Mouse (Mus musculus): ENCODE measurements at regions not wholly inside any gene's neighbourhood (a gene's known extent, or its start where the extent isn't known, plus 50 kb on each side); places are given as distances from the start of the nearest gene placed in this dataset.

DNA sequence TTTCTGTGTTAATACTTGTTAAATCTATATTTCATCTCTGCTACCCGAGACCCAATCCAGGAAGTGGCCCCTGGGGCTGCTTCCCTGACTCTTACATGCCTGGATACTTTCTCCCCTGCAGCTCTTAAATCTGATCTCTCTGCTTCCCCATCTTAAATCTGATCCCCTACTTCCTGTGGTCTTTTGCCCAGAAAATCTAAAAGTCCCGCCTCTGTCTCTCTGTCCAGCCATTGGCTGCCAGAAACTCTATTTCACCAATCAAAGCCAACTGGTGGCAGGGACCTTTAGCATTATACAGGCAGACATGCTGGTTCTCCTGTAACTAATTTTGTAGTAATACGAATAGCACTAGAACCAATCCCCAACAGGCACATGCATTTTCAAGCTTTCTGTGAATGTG lies 59.0 kb upstream of the Ccdc91 start:
- no peak overlapping the region for H3K4me3 ChIP-seq (replicated peaks)
- no peak overlapping the region for H3K27ac ChIP-seq
- 53% methylated on average over 3 of the region's 3 CpGs for WGBS
- H3K9ac ChIP-seq: no peak overlapping the region
- H3K9me3 ChIP-seq (replicated peaks): no peaks in the 10 kb centered on the region
- H3K36me3 ChIP-seq: no peaks in the 10 kb centered on the region
- ATAC-seq (replicated peaks; ENCODE audit: low FRiP score): no peak
- H3K4me1 ChIP-seq: peaks cover 4% of the 10 kb centered on the region; the same call in 1 of the 2 replicates
- no peaks in the 10 kb centered on the region for H3K27me3 ChIP-seq
- H3K4me2 ChIP-seq: no peak overlapping the region

GRCm38 (mm10) chr6:147413713-147414112 lies 61.9 kb upstream of the Ccdc91 start:
- H3K27ac ChIP-seq: no peak overlapping the region
- no peak overlapping the region for H3K4me2 ChIP-seq
- 92% methylated on average over 3 of the region's 3 CpGs for WGBS
- ATAC-seq (replicated peaks; ENCODE audit: low FRiP score): no peak
- no peak overlapping the region for H3K9ac ChIP-seq
- H3K9me3 ChIP-seq (replicated peaks): no peaks in the 10 kb centered on the region
- no peak overlapping the region for H3K4me3 ChIP-seq (replicated peaks)
- H3K36me3 ChIP-seq: no peaks in the 10 kb centered on the region
- H3K27me3 ChIP-seq: no peaks in the 10 kb centered on the region
- H3K4me1 ChIP-seq: peaks cover 4% of the 10 kb centered on the region; the same call in 1 of the 2 replicates

- Histone ChIP-seq H3K9me3 (replicated peaks) (no peaks in the 10 kb centered on the region), H3K27me3 (no peaks in the 10 kb centered on the region), H3K9ac (no peak overlapping the region), H3K27ac (no peak overlapping the region), H3K4me1 (no peaks in the 10 kb centered on the region), H3K36me3 (no peaks in the 10 kb centered on the region), H3K4me2 (no peak overlapping the region), H3K4me3 (replicated peaks) (no peak overlapping the region)
- no peak for ATAC-seq (replicated peaks; ENCODE audit: low FRiP score)
- 90% methylated on average over 6 of the region's 6 CpGs for WGBS
Observed at GRCm38 (mm10) chr6:147397984-147398383, 77.6 kb upstream of the Ccdc91 start.

DNA sequence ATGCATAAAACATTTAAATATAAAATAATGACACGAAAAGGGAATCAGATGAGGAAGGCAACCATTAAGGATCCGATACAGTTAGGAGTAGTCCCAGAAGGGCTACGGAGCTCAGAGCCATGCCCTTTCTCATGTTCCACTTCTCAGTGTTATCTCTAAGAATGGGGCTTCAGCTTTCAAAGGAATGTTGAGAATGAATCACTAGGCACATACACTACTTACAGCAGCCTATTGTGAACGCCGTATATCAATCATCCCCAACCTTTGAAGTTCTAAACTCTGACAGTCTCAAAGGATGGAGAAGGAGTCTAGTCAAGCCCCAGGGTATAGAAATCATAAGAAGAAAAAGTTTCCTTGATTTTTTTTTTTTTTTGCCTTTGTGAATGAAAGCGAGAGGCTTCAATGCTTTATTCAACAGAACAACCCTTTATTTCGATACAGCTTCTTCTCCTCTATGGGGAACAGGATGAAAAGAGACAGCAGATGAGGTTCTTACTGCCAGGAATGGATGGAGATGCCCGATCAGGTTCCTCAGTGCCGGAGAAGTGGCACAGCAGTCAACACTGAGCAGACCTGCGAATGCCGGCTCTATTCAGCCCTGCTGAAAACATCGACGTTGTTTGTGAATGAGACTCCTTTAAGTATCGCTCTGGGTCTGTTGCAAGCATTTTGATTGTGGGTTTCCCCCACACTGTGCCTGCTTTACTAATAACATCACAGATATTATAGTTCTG lies 84.0 kb upstream of the Ccdc91 start:
- Histone ChIP-seq H3K9ac (no peak overlapping the region), H3K4me1 (peaks cover 29% of the 10 kb centered on the region), H3K4me2 (no peak overlapping the region), H3K9me3 (replicated peaks) (no peaks in the 10 kb centered on the region), H3K4me3 (replicated peaks) (no peak overlapping the region), H3K27ac (no peak overlapping the region), H3K27me3 (no peaks in the 10 kb centered on the region), H3K36me3 (no peaks in the 10 kb centered on the region)
- no peak for ATAC-seq (replicated peaks; ENCODE audit: low FRiP score)
- 59% methylated on average over 14 of the region's 14 CpGs for WGBS

- WGBS: 48% methylated on average over 5 of the region's 5 CpGs
- peak; percentile 66; the same call in 1 of the 2 replicates for ATAC-seq (replicated peaks; ENCODE audit: low FRiP score)
- Histone ChIP-seq H3K27ac (no peak overlapping the region), H3K9ac (no peak overlapping the region), H3K9me3 (replicated peaks) (no peaks in the 10 kb centered on the region), H3K4me2 (no peak overlapping the region), H3K4me3 (replicated peaks) (no peak overlapping the region), H3K27me3 (no peaks in the 10 kb centered on the region), H3K4me1 (peaks cover 29% of the 10 kb centered on the region), H3K36me3 (no peaks in the 10 kb centered on the region)
Observed at GRCm38 (mm10) chr6:147390499-147390898, 85.1 kb upstream of the Ccdc91 start.

DNA sequence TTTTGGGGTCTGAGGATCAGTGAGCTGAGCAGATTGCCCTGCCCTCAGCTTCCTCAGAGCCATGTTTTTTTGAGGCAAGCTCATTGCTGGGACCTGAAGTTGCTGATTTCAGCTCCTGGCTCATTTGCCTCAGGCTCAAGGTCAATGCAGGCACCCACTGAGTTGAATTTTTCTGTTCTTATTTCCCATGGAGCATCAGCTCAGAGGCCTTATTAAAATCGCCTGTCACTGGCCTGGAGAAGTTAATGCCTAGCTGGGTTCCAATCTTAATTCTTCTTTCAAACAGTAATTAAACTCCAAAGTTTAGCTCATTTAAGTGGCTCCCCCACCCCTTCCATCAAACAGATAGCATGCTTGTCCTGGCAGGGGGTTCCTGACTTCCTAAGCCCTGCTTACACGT lies 86.9 kb upstream of the Ccdc91 start:
- no peak overlapping the region for H3K4me3 ChIP-seq (replicated peaks)
- H3K27me3 ChIP-seq: no peaks in the 10 kb centered on the region
- no peaks in the 10 kb centered on the region for H3K9me3 ChIP-seq (replicated peaks)
- ATAC-seq (replicated peaks; ENCODE audit: low FRiP score): no peak
- no peak overlapping the region for H3K4me2 ChIP-seq
- no peaks in the 10 kb centered on the region for H3K36me3 ChIP-seq
- H3K27ac ChIP-seq: no peak overlapping the region
- H3K4me1 ChIP-seq: peaks cover 29% of the 10 kb centered on the region
- H3K9ac ChIP-seq: no peak overlapping the region
- 21% methylated on average over 2 of the region's 2 CpGs for WGBS

GRCm38 (mm10) chr6:147385606-147386005 lies 90.0 kb upstream of the Ccdc91 start:
- H3K4me1 ChIP-seq: peaks cover 23% of the 10 kb centered on the region
- no peak overlapping the region for H3K4me3 ChIP-seq (replicated peaks)
- no peak overlapping the region for H3K27ac ChIP-seq
- ATAC-seq (replicated peaks; ENCODE audit: low FRiP score): no peak
- no peaks in the 10 kb centered on the region for H3K9me3 ChIP-seq (replicated peaks)
- no peak overlapping the region for H3K9ac ChIP-seq
- H3K36me3 ChIP-seq: no peaks in the 10 kb centered on the region
- no peak overlapping the region for H3K4me2 ChIP-seq
- WGBS: 47% methylated on average over 1 of the region's 1 CpGs
- H3K27me3 ChIP-seq: no peaks in the 10 kb centered on the region

DNA sequence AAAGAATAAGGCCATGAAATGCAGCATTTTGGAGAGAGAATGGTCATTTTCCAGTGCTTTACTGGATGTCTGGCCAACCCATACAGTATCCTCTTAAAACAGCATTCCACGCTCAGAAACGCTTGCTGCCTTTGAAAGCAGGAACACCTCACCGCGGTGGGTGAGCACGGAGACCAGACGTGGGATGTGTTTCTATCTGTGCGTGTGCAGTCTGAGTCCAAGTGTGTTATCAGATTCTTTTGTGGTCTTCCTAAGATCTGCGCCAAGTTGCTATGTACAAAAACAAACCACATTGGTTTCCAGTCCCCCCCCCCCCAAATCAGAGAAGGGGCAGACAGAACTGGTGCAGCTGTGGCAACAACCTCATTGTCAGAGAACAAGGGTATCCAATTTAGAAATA lies 95.1 kb upstream of the Ccdc91 start:
- Histone ChIP-seq H3K9me3 (replicated peaks) (no peaks in the 10 kb centered on the region), H3K36me3 (no peaks in the 10 kb centered on the region), H3K9ac (no peak overlapping the region), H3K4me3 (replicated peaks) (no peak overlapping the region), H3K4me2 (no peak overlapping the region), H3K27ac (no peak overlapping the region), H3K4me1 (peaks cover 5% of the 10 kb centered on the region; the same call in 1 of the 2 replicates), H3K27me3 (no peaks in the 10 kb centered on the region)
- 57% methylated on average over 8 of the region's 8 CpGs for WGBS
- no peak for ATAC-seq (replicated peaks; ENCODE audit: low FRiP score)

DNA sequence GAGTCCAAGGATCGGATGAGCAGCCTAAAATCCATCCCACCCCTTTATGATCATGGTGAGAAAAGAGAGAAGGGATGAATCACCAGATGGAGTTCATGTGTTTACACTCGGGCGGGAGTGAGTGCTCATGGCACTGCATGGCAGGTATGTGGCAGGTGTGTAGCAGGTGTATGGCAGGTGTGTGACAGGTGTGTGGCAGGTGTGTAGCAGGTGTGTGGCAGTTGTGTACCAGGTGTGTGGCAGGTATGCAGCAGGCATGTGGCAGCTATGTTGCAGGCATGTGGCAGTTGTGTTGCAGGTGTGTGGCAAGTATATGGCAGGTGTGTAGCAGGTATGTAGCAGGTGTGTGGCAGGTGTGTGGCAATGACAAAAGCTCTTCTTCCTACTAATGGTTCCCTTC lies 97.9 kb upstream of the Ccdc91 start:
- Histone ChIP-seq H3K9ac (no peak overlapping the region), H3K36me3 (no peaks in the 10 kb centered on the region), H3K27me3 (no peaks in the 10 kb centered on the region), H3K27ac (no peak overlapping the region), H3K9me3 (replicated peaks) (no peaks in the 10 kb centered on the region), H3K4me1 (peaks cover 5% of the 10 kb centered on the region; the same call in 1 of the 2 replicates), H3K4me2 (no peak overlapping the region), H3K4me3 (replicated peaks) (no peak overlapping the region)
- WGBS: 84% methylated on average over 3 of the region's 3 CpGs
- no peak for ATAC-seq (replicated peaks; ENCODE audit: low FRiP score)

DNA sequence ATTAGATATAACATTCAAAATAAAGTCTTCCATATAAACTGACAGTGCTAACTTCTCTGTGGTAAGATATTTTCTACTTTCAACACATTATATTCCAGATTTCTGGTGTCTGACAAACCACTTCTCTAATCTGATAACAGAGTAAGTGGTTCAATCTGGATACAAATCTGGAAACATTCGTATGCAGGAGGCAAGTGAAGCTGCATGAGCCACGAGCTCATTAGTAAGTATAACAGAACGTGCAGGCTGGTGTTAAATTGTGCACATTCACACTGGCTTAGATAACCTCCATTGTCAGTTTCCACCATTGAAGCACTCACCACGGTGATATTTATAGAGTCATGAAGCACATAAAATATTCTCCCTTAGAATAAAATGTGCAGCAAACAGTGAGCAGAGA lies 103.9 kb upstream of the Ccdc91 start:
- H3K4me3 ChIP-seq (replicated peaks): no peak overlapping the region
- no peaks in the 10 kb centered on the region; the same call in 1 of the 2 replicates for H3K4me1 ChIP-seq
- H3K4me2 ChIP-seq: no peak overlapping the region
- no peak overlapping the region for H3K27ac ChIP-seq
- no peak for ATAC-seq (replicated peaks; ENCODE audit: low FRiP score)
- H3K9ac ChIP-seq: no peak overlapping the region
- 66% methylated on average over 4 of the region's 4 CpGs for WGBS
- no peaks in the 10 kb centered on the region for H3K9me3 ChIP-seq (replicated peaks)
- no peaks in the 10 kb centered on the region for H3K36me3 ChIP-seq
- no peaks in the 10 kb centered on the region for H3K27me3 ChIP-seq

GRCm38 (mm10) chr6:147371336-147371735 lies 104.3 kb upstream of the Ccdc91 start:
- Histone ChIP-seq H3K27me3 (no peaks in the 10 kb centered on the region), H3K9ac (no peak overlapping the region), H3K27ac (no peak overlapping the region), H3K9me3 (replicated peaks) (no peaks in the 10 kb centered on the region), H3K4me1 (no peaks in the 10 kb centered on the region), H3K36me3 (no peaks in the 10 kb centered on the region), H3K4me2 (no peak overlapping the region), H3K4me3 (replicated peaks) (no peak overlapping the region)
- WGBS: 78% methylated on average over 3 of the region's 3 CpGs
- no peak for ATAC-seq (replicated peaks; ENCODE audit: low FRiP score)

- Histone ChIP-seq H3K9ac (no peak overlapping the region), H3K27me3 (no peaks in the 10 kb centered on the region), H3K36me3 (no peaks in the 10 kb centered on the region), H3K9me3 (replicated peaks) (no peaks in the 10 kb centered on the region), H3K27ac (no peak overlapping the region), H3K4me1 (peaks cover 5% of the 10 kb centered on the region; the same call in 1 of the 2 replicates), H3K4me2 (no peak overlapping the region), H3K4me3 (replicated peaks) (no peak overlapping the region)
- 0 out of 2 replicates have a peak, but pooled peaks have one; percentile 66 for ATAC-seq (replicated peaks; ENCODE audit: low FRiP score)
- WGBS: 67% methylated on average over 6 of the region's 6 CpGs
Observed at GRCm38 (mm10) chr6:147362842-147363241, 98.9 kb upstream of the Pthlh start.

GRCm38 (mm10) chr6:147357031-147357430 lies 93.0 kb upstream of the Pthlh start:
- no peaks in the 10 kb centered on the region for H3K27me3 ChIP-seq
- H3K9me3 ChIP-seq (replicated peaks): no peaks in the 10 kb centered on the region
- H3K36me3 ChIP-seq: no peaks in the 10 kb centered on the region
- H3K4me1 ChIP-seq: no peaks in the 10 kb centered on the region
- no peak overlapping the region for H3K9ac ChIP-seq
- no peak for ATAC-seq (replicated peaks; ENCODE audit: low FRiP score)
- no peak overlapping the region for H3K27ac ChIP-seq
- no peak overlapping the region for H3K4me2 ChIP-seq
- H3K4me3 ChIP-seq (replicated peaks): no peak overlapping the region
- 90% methylated on average over 2 of the region's 2 CpGs for WGBS
